Comparison of ENCODE assay signal across 8 mouse cellular contexts in the genomic region with DNA sequence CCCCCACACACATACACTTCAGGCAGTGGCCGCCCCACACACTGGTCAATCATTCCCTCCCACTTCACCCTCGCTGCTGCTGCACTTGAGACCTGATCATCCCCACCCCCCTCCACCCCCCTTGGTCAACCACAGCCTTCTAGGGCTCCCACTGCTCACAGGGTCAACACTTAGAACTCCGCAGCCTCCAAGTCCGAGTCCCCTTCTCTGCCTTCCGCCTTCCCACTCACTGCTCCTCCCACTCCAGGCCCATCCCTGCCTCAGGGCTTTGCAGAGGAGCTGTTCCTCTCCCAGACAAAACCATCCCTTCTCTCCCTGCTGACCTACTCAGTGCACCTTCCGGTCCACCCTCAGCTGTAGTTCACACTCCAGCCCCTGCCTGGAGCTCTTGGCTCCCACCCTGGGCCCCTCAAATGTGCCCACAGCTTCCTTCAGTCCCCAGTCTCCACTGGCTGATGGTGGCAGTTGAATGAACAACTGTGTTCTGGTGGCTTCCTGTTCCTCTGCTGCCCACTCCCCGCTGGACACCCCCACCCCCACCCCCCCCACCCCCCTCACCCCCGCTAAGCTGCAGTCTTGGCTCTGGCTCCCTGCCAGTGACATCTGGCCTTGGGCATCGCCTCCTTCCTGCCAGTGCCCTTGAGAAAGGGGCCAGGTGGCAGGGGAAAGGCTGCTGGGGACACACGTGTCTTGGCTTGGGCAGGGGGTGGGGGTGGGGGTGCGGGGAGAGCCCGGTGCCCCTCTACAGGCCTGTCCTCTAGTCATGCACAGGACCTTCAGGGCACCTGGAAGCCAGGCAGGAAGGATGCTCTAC. TPM values are rescaled to one million over a fixed set of nuclear protein-coding genes. Genes with fewer than 3 reads are reported as not detected.
A peak's percentile ranks its signal among the peaks of the same experiment; 100 is the strongest.
DNase-seq lines count a peak whose midpoint lies in the region; ATAC-seq and TF ChIP-seq lines count a peak whose summit lies in the region.

No protein-coding gene starts in this region.

- WGBS in heart, embryonic 10.5 days = 7% methylated on average over 10 of the region's 12 CpGs

- peak in 1 of 2 experiments; percentile 50 for DNase-seq in left cerebral cortex, adult 2 months (ENCODE audit: extremely low spot score in 1 of 2, low spot score in 2 of 2)
- no peak for DNase-seq in left cerebral cortex, adult 9 months (ENCODE audit: low spot score in 2 of 2)
- peak; percentile 87 for DNase-seq in heart, embryonic 10.5 days (ENCODE audit: low spot score)
- DNase-seq in kidney, postnatal 25 days = peak; percentile 32 to 68
- DNase-seq in thymus, postnatal 10 days (ENCODE audit: low spot score in 2 of 2) = peak; percentile 43 to 47
- DNase-seq in urinary bladder, adult 18-20 months (ENCODE audit: low spot score in 2 of 2) = no peak

- intact Hi-C loops in left cerebral cortex, adult 2 months (cut with DNase I) = loop anchor here (2.0 kb wide), 1 partner anchor 23 kb away; a partner anchor contains a TSS

- peaks cover 5% of the 10 kb centered on the region; the same call in 1 of the 2 replicates for H3K4me1 ChIP-seq in brown adipose tissue, adult 24 weeks (ENCODE audit: control insufficient read depth, insufficient read depth, insufficient read length, low read length)
- H3K4me1 ChIP-seq in heart, embryonic 10.5 days = peaks cover 62% of the 10 kb centered on the region

- H3K36me3 ChIP-seq in heart, embryonic 10.5 days = no peaks in the 10 kb centered on the region

- no peaks in the 10 kb centered on the region for H3K9me3 ChIP-seq in heart, embryonic 10.5 days

- ATAC-seq in megakaryocyte progenitor cell, adult 5-6 weeks (replicated peaks; ENCODE audit: poor library complexity) = peak; percentile 47

- TF ChIP-seq CTCF in left cerebral cortex, adult 2 months (IDR thresholded peaks at IDR 0.05) = no peak

- peak overlapping the region; percentile 14 for H3K4me3 ChIP-seq in left cerebral cortex, adult 2 months
- H3K4me3 ChIP-seq in brown adipose tissue, adult 24 weeks (ENCODE audit: insufficient read depth, low read depth, low read length) = peak overlapping the region; percentile 49
- peak overlapping the region; percentile 52 for H3K4me3 ChIP-seq in heart, embryonic 10.5 days

- H3K27me3 ChIP-seq in heart, embryonic 10.5 days (ENCODE audit: insufficient read depth, poor library complexity, severe bottlenecking) = peaks cover 48% of the 10 kb centered on the region

- H3K27ac ChIP-seq in left cerebral cortex, adult 2 months = peak overlapping the region; percentile 74; the same call in 1 of the 2 replicates
- no peak overlapping the region for H3K27ac ChIP-seq in brown adipose tissue, adult 24 weeks (replicated peaks; ENCODE audit: low read depth, low read length)
- H3K27ac ChIP-seq in heart, embryonic 10.5 days = peak overlapping the region; percentile 86

RNA-seq across cellular contexts. Expression of a gene that starts 3.5 kb away (rescaled TPM):
- total RNA-seq in left cerebral cortex, adult 2 months (2021) = 10 to 100 TPM; 10.3 to 12.9 TPM
- 3.3 TPM in 1 of 2 replicates, not detected in the other for polyA plus RNA-seq in brown adipose tissue, adult 24 weeks (2012; ENCODE audit: insufficient read depth, insufficient read length, missing spikeins)
- 29.0 and 33.9 TPM in 2 replicates for polyA plus RNA-seq in heart, embryonic 10.5 days (2016; fragmentation: Nextera tagmentation; extraction: Ambion mirVana)
- total RNA-seq in megakaryocyte progenitor cell, adult 5-6 weeks (2015) = 15.4 and 18.4 TPM in 2 replicates
- 3.5 and 13.3 TPM in 2 replicates for total RNA-seq in megakaryocyte progenitor cell, adult 5-6 weeks (2017)

RNA-seq across cellular contexts. Expression of a gene that starts 8.7 kb away (rescaled TPM):
- total RNA-seq in left cerebral cortex, adult 2 months (2021) = 1 to 10 TPM; 2.6 to 2.9 TPM
- polyA plus RNA-seq in brown adipose tissue, adult 24 weeks (2012; ENCODE audit: insufficient read depth, insufficient read length, missing spikeins) = 4.1 and 8.7 TPM in 2 replicates
- polyA plus RNA-seq in heart, embryonic 10.5 days (2016; fragmentation: Nextera tagmentation; extraction: Ambion mirVana) = 0.95 and 1.4 TPM in 2 replicates
- 1.2 and 3.1 TPM in 2 replicates for total RNA-seq in megakaryocyte progenitor cell, adult 5-6 weeks (2015)
- total RNA-seq in megakaryocyte progenitor cell, adult 5-6 weeks (2017) = 1.2 and 2.2 TPM in 2 replicates

RNA-seq across cellular contexts. Expression of a gene that starts 23.0 kb away (rescaled TPM):
- 10 to 100 TPM; 36.2 to 40.7 TPM for total RNA-seq in left cerebral cortex, adult 2 months (2021)
- 3.2 and 4.8 TPM in 2 replicates for polyA plus RNA-seq in brown adipose tissue, adult 24 weeks (2012; ENCODE audit: insufficient read depth, insufficient read length, missing spikeins)
- 17.4 and 18.3 TPM in 2 replicates for polyA plus RNA-seq in heart, embryonic 10.5 days (2016; fragmentation: Nextera tagmentation; extraction: Ambion mirVana)
- total RNA-seq in megakaryocyte progenitor cell, adult 5-6 weeks (2015) = 0.95 and 1.5 TPM in 2 replicates
- 0.08 and 3.5 TPM in 2 replicates for total RNA-seq in megakaryocyte progenitor cell, adult 5-6 weeks (2017)

RNA-seq across cellular contexts. Expression of a gene that starts 30.3 kb away (rescaled TPM):
- 10 to 100 TPM; 26.8 to 28.6 TPM for total RNA-seq in left cerebral cortex, adult 2 months (2021)
- 3.2 and 4.5 TPM in 2 replicates for polyA plus RNA-seq in brown adipose tissue, adult 24 weeks (2012; ENCODE audit: insufficient read depth, insufficient read length, missing spikeins)
- 28.5 and 30.7 TPM in 2 replicates for polyA plus RNA-seq in heart, embryonic 10.5 days (2016; fragmentation: Nextera tagmentation; extraction: Ambion mirVana)
- total RNA-seq in megakaryocyte progenitor cell, adult 5-6 weeks (2015) = 8.3 and 9.5 TPM in 2 replicates
- 4.1 and 5.3 TPM in 2 replicates for total RNA-seq in megakaryocyte progenitor cell, adult 5-6 weeks (2017)

RNA-seq across cellular contexts. Expression of a gene that starts 31.0 kb away (rescaled TPM):
- 10 to 100 TPM; 46.4 to 47.3 TPM for total RNA-seq in left cerebral cortex, adult 2 months (2021)
- polyA plus RNA-seq in brown adipose tissue, adult 24 weeks (2012; ENCODE audit: insufficient read depth, insufficient read length, missing spikeins) = 12.6 and 12.9 TPM in 2 replicates
- 9.6 and 12.8 TPM in 2 replicates for polyA plus RNA-seq in heart, embryonic 10.5 days (2016; fragmentation: Nextera tagmentation; extraction: Ambion mirVana)
- 5.8 and 6.8 TPM in 2 replicates for total RNA-seq in megakaryocyte progenitor cell, adult 5-6 weeks (2015)
- total RNA-seq in megakaryocyte progenitor cell, adult 5-6 weeks (2017) = 7.0 and 8.9 TPM in 2 replicates

Comparison
In these comparisons a context has a peak if more than half of its experiments do, and no peak if none do; other contexts are left out.
1. DNase-seq: peak in heart, embryonic 10.5 days (single experiment), kidney, postnatal 25 days (2 of 2) and thymus, postnatal 10 days (2 of 2); none in left cerebral cortex, adult 9 months (0 of 2) and urinary bladder, adult 18-20 months (0 of 2).
2. RNA of a gene that starts 23.0 kb away (total RNA-seq): 36.2 to 40.7 TPM in left cerebral cortex, adult 2 months; 0.08 to 3.5 TPM in megakaryocyte progenitor cell, adult 5-6 weeks; every median in the first group is over 4 times any median in the second.
3. Peak in every context shown above with its lines, with median percentiles within 50 percentile points of each other: H3K4me3 ChIP-seq.